Mouse (Mus musculus): ENCODE data around the gene Ipo7. TPM values are rescaled to one million over a fixed set of nuclear protein-coding genes. Genes with fewer than 3 reads are reported as not detected.
A peak's percentile ranks its signal among the peaks of the same experiment; 100 is the strongest.
"Not testable (repeated sequence)": the region's sequence is repeated elsewhere in the genome, so short reads cannot be mapped to it uniquely, and the experiment has no call there.

Gene Ipo7
- total RNA-seq (2021): 100 to 1,000 TPM in 1 of 2 experiments, 10 to 100 TPM in 1; 98.0 to 101 TPM

GRCm38 (mm10) chr7:110018117-110018630, at the start of gene Ipo7:
Ipo7 (plus strand) TSS chr7:110018274.
- DNase-seq (ENCODE audit: low spot score in 2 of 2): peak; percentile 93 to 96
- intact Hi-C loops (cut with DNase I): loop anchor here (1.0 kb wide), 1 partner anchor 32 kb away; the partner anchor contains the start of gene Tmem41b

- intact Hi-C loops (cut with DNase I): no loop called here
- DNase-seq (ENCODE audit: low spot score in 2 of 2): peak in 1 of 2 experiments; percentile 24
Observed at GRCm38 (mm10) chr7:109968924-109969450, 49.1 kb upstream of the Ipo7 start.

DNA sequence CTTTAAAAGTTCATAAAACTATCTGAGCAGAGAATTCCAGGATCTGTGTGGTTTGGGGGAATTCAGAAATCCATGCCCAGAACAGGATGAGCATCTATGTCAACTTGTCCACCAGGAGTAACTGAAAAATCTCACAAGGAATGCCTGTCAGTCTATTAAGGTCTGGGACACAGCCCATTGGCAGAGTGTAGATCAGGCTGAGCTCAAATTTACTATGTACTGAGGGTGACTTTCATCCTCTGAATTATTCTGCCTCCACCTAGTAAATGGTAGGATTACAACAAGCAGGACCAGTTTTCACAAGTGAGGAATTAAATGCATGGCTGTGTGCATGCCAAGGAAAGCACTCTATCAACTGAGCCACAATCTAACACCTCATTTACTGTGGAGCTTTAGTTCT, 48.5 kb upstream of the Ipo7 start:
- DNase-seq (ENCODE audit: low spot score in 2 of 2): no peak
- intact Hi-C loops (cut with DNase I): no loop called here

DNA sequence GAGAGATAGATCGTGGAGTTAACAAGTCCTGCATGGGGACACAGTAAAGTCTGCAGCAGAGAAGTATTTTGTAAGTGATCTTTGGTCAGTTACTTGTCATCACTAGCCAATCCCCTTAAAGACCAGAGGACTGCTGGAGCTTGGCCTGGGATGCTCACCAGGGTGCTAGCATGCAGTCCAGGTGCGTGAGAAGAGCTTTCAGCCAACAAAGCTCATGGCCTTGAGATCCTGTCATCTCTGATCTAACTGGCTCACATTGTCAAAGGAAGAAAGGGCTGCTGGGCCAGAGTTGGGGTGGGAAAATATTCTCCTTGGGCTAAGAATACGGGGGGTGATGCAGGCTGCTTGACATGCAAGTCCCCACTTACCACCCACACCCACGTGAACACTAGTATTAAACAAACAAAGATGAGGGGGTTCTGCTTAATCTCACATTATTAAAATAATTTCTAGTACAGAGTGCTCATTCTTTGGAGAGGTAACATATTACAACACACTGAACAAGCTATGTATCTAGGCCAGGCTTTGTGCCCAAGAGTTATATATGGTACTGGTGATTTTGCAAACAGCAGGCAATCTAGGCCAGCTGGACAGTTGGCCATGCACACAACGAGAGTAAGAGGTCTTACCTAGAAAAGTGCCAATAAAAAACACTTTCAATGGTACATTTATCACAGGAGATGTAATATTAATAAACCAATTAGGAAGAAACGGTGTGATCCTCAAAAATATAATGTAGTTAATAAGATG, 41.9 kb upstream of the Ipo7 start:
- peak in 1 of 2 experiments; percentile 32 for DNase-seq (ENCODE audit: low spot score in 2 of 2)
- intact Hi-C loops (cut with DNase I): loop anchor here (2.0 kb wide), 1 partner anchor 85 kb away; the partner anchor contains the start of gene Zfp143

DNA sequence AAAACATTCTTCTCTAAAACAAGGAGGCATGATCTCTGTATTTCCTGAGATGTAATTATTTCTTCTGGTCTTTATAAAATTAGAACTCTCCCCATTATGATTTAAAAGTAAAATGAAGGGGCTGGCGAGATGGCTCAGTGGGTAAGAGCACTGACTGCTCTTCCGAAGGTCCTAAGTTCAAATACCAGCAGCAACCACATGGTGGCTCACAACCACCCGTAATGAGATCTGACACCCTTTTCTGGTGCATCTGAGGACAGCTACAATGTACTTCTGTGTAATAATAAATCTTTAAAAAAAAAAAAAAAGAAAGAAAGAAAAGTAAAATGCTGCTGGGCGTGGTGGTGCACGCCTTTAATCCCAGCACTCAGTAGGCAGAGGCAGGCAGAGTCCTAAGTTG, 40.9 kb upstream of the Ipo7 start:
- intact Hi-C loops (cut with DNase I): loop anchor here (2.0 kb wide), 1 partner anchor 84 kb away; the partner anchor contains the start of gene Zfp143
- peak in 1 of 2 experiments; percentile 23 for DNase-seq (ENCODE audit: low spot score in 2 of 2)

- intact Hi-C loops (cut with DNase I); DNase-seq (ENCODE audit: low spot score in 2 of 2): not testable (repeated sequence)
Observed at GRCm38 (mm10) chr7:109984608-109985007, 33.5 kb upstream of the Ipo7 start.

DNA sequence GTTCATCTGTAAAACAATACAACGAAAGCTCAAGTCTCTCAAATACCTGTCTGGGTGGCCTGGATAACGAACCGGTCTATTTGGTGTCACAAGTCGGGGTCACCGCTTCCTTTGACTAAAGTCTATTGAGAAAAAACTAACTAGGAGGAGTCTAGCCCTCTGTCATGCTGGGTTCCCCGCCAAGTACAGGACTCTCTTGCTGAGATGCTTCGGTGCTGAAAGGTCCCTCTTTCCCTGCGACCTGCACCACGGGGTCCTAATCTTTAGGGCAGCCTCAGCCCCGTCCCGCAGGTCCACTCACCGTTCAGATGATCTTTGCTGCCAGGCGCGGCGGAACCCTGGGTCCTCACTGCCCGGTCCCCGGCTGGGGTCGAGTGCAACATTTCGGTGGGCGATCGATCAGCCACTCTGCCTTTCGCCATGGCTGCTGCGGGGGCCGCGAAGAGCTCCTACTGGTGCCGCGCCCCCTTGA, 32.4 kb upstream of the Ipo7 start:
- intact Hi-C loops (cut with DNase I): loop anchor here (1.0 kb wide), 3 partner anchors 25 to 76 kb away; partner anchors contain the start of genes Dennd5a, Ipo7 and Zfp143
- DNase-seq (ENCODE audit: low spot score in 2 of 2): no peak

GRCm38 (mm10) chr7:109986133-109986669, 31.9 kb upstream of the Ipo7 start:
- peak; percentile 99 for DNase-seq (ENCODE audit: low spot score in 2 of 2)
- intact Hi-C loops (cut with DNase I): loop anchor here (1.0 kb wide), 3 partner anchors 26 to 75 kb away; partner anchors contain the start of genes Dennd5a, Ipo7 and Zfp143

DNA sequence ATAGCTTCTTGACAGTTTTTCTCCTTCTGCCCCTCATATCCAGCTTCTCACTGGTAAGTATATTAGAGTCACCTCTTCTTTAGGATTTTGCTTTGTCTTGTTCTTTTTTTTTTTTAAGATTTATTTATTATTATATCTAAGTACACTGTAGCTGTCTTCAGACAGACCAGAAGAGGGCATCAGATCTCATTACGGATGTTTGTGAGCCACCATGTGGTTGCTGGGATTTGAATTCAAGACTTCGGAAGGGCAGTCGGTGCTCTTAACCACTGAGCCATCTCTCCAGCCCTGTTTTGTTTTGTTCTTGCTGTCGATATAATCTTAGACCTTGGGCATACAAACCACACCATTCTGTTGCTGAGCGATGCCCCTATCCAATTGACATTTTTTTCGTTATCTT, 31.3 kb upstream of the Ipo7 start, which contains the start of gene Tmem41b:
TSS of gene Tmem41b (minus strand) at position 155 of the 400 bp plus-strand sequence.
- intact Hi-C loops (cut with DNase I): loop anchor here (1.0 kb wide), 3 partner anchors 26 to 75 kb away; partner anchors contain the start of genes Dennd5a, Ipo7 and Zfp143

DNA sequence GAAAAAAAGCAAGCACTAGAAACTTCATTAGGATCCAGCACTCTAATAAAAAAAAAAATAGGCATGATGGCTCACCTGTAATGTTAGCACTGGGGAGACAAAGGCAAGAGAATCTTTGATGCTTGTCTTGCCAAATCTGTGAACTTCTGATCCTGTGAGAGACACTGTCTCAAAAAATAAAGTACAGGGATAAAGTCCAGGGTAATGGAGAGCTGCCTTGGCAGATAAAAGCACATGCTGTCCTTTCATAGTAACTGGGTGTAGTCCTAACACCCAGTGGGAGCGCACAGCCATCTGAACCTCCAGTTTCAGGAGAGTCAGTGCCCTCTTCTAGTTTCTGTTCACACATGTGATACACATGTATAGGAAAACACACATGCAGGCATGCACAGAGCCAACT, 26.8 kb upstream of the Ipo7 start:
- intact Hi-C loops (cut with DNase I): no loop called here

More for the DNA sequence above, 31.3 kb upstream of the Ipo7 start, which contains the start of gene Tmem41b:
- DNase-seq (ENCODE audit: low spot score in 2 of 2): peak; percentile 21 to 38

GRCm38 (mm10) chr7:109993157-109993959, 24.7 kb upstream of the Ipo7 start:
- intact Hi-C loops (cut with DNase I): no loop called here
- peak in 1 of 2 experiments; percentile 17 for DNase-seq (ENCODE audit: low spot score in 2 of 2)

More for the DNA sequence above, 26.8 kb upstream of the Ipo7 start:
- no peak for DNase-seq (ENCODE audit: low spot score in 2 of 2)

GRCm38 (mm10) chr7:109998388-109998787, 19.7 kb upstream of the Ipo7 start:
- DNase-seq (ENCODE audit: low spot score in 2 of 2): no peak
- intact Hi-C loops (cut with DNase I): no loop called here

- no peak for DNase-seq (ENCODE audit: low spot score in 2 of 2)
- intact Hi-C loops (cut with DNase I): no loop called here
Observed at GRCm38 (mm10) chr7:110002092-110002491, 16.0 kb upstream of the Ipo7 start.

DNA sequence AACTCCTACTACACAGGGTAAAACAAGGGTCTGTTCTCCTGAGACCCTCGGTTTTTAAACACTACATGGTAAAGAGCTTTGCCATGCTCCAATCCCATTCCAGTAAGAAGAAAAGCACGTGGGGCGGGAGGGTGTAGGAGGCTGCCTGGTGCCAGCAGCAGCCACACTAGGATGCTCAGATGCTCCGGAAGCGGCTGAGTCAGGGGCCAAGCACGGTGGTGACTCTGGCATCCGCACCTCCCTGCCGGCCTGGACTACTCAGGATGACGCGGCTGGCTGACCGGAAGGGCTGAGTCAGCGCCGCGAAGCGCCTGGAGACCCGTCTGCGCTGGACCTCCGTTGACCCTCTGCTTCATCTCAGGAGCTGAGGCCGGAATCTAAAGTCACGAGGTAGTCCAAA, 15.1 kb upstream of the Ipo7 start:
- peak; percentile 27 to 41 for DNase-seq (ENCODE audit: low spot score in 2 of 2)
- intact Hi-C loops (cut with DNase I): no loop called here

- intact Hi-C loops (cut with DNase I): no loop called here
- no peak for DNase-seq (ENCODE audit: low spot score in 2 of 2)
Observed at GRCm38 (mm10) chr7:110005976-110006375, 12.1 kb upstream of the Ipo7 start.

DNA sequence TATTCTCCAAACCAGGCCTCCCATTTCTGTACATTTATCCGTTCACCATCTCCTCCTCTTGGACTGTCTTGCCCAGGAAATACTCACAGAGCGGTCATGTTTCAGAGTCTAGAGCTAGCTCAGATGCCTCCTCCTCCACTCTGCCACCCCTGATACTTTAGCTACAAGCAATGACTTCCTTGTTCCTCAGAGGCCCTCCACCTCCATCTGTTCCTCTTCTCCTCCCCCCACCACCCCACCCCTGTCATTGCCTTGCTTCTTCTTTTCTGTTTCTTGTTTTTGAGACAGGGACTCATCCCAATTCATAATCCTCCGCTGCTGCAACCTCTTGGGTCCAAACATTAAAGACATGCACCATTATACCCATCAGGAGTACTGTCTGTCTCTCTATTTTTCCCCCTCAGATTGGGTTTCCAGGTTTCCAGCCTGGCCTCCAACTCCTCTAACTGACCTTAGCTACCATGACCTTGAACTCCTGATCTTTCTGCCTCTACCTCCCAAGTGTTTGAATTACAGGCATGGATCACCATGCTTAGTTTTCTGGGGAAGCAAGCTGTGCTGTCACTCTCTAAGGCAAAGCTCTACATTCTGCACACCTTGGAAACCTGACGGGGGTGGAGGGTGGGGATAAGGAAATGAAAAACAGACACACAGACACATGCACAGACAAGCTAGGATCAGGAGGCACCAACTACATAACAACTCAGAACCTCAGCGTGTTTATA, 11.4 kb upstream of the Ipo7 start:
- intact Hi-C loops (cut with DNase I): no loop called here
- DNase-seq (ENCODE audit: low spot score in 2 of 2): no peak

- intact Hi-C loops (cut with DNase I): no loop called here
- DNase-seq (ENCODE audit: low spot score in 2 of 2): no peak
Observed at GRCm38 (mm10) chr7:110008513-110008912, 9.6 kb upstream of the Ipo7 start.

DNA sequence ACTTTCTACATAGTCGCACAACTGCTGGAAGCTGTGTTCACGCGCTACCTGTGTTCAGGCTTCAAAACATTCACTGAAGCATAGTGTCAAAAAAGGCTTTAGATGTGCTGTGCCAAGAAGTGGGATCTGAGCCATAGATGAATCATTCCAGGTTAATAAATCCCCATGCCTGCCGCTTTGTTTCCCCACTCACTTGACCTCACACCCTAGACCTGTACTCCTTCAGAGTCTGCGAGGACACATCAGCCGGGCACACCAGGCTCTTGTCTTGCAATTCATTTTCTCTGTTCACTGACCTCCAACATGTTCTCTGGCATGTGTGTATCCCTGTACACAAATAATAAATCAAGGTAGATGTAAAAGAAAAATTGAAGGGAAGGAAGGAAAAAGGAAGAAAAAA, 9.0 kb upstream of the Ipo7 start:
- DNase-seq (ENCODE audit: low spot score in 2 of 2): no peak
- intact Hi-C loops (cut with DNase I): no loop called here

- intact Hi-C loops (cut with DNase I): no loop called here
- no peak for DNase-seq (ENCODE audit: low spot score in 2 of 2)
Observed at GRCm38 (mm10) chr7:110011417-110011816, 6.7 kb upstream of the Ipo7 start.

All from left cerebral cortex, postnatal 25 days (tissue).